Mouse (Mus musculus) bone marrow macrophage, adult 2 months (primary cell): ENCODE results near the gene Tab2. TPM values are rescaled to one million over a fixed set of nuclear protein-coding genes. Genes with fewer than 3 reads are reported as not detected.

Source experiments
- H3K27ac ChIP-seq: 2 replicates; pipeline ENCODE4 v1.5.1; 2012; ENCODE audit warnings: low read depth, low read length; ENCODE audit not compliant: insufficient read depth
- H3K4me1 ChIP-seq: 2 replicates; pipeline ENCODE4 v1.6.1; 2012; ENCODE audit warnings: low read length; ENCODE audit not compliant: control insufficient read depth, insufficient read depth
- H3K4me3 ChIP-seq: 2 replicates; pipeline ENCODE4 v1.5.1; 2012; ENCODE audit warnings: mild to moderate bottlenecking, low read length, moderate library complexity; ENCODE audit not compliant: insufficient read depth
- CTCF ChIP-seq: IDR thresholded peaks from 2 replicates; pipeline ENCODE4 v1.5.1; 2012; ENCODE audit warnings: low read depth, mild to moderate bottlenecking, low read length, moderate library complexity
- POLR2A ChIP-seq: IDR thresholded peaks from 2 replicates; pipeline ENCODE4 v1.6.1; 2012; ENCODE audit warnings: mild to moderate bottlenecking, low read depth, low read length, borderline replicate concordance
- polyA plus RNA-seq: library from polyadenylated mRNA; stranded (reverse); fragments of >200 nt; gene quantifications from 2 replicates; pipeline ENCODE4 v1.2.4, GENCODE M21; 2012; ENCODE audit not compliant: missing spikeins, insufficient read depth, insufficient read length

Tab2 gene
- polyA plus RNA-seq, 1 experiment = 142 TPM

- no peaks in the 10 kb centered on the region for H3K4me1 ChIP-seq
- no peak overlapping the region for H3K27ac ChIP-seq
- no peak for TF ChIP-seq POLR2A
- no peak for TF ChIP-seq CTCF
- H3K4me3 ChIP-seq = no peak overlapping the region
Measured at GRCm38 (mm10) chr10:7869746-7870145, 86.3 kb downstream of the Tab2 start.

- no peak overlapping the region for H3K27ac ChIP-seq
- H3K4me1 ChIP-seq = no peaks in the 10 kb centered on the region
- TF ChIP-seq POLR2A (no peak), CTCF (no peak)
- no peak overlapping the region for H3K4me3 ChIP-seq
Measured at GRCm38 (mm10) chr10:7867666-7868030, 88.4 kb downstream of the Tab2 start.

GRCm38 (mm10) chr10:7866762-7867665 is 89.0 kb downstream of the Tab2 start:
- Histone ChIP-seq H3K27ac (no peak overlapping the region), H3K4me3 (no peak overlapping the region), H3K4me1 (no peaks in the 10 kb centered on the region)
- TF ChIP-seq POLR2A = no peak
- no peak for TF ChIP-seq CTCF

DNA sequence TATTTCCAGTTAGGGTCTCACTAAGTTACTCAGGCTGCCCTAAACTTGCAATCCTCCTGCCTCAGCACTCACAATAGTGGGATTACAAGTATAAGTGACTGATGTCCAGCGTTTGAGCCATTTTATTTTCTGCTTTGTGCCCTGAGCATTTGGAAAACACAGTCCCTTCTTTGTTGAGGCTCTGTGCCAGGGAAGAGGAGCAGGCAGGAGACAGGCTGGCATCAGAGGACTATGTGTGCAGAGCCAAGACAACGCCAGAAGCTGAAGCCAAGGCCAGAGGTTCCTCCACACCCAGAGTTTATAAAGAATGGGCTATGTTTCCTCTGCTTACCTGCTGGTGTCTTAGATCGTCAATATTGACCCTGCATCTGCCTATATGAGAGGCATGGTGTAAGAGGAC is 91.2 kb downstream of the Tab2 start:
- Histone ChIP-seq H3K4me3 (no peak overlapping the region), H3K4me1 (no peaks in the 10 kb centered on the region), H3K27ac (no peak overlapping the region)
- TF ChIP-seq POLR2A (no peak), CTCF (no peak)

GRCm38 (mm10) chr10:7864184-7864583 is 91.8 kb downstream of the Tab2 start:
- no peak overlapping the region for H3K27ac ChIP-seq
- TF ChIP-seq CTCF = no peak
- H3K4me3 ChIP-seq = no peak overlapping the region
- H3K4me1 ChIP-seq = no peaks in the 10 kb centered on the region

- no peak overlapping the region for H3K4me3 ChIP-seq
- H3K27ac ChIP-seq = no peak overlapping the region
- TF ChIP-seq POLR2A = no peak
- TF ChIP-seq CTCF = no peak
- no peaks in the 10 kb centered on the region for H3K4me1 ChIP-seq
Measured at GRCm38 (mm10) chr10:7863411-7863810, 92.6 kb downstream of the Tab2 start.

- no peaks in the 10 kb centered on the region for H3K4me1 ChIP-seq
- H3K4me3 ChIP-seq = no peak overlapping the region
- no peak overlapping the region for H3K27ac ChIP-seq
- TF ChIP-seq POLR2A (no peak), CTCF (no peak)
Measured at GRCm38 (mm10) chr10:7861937-7862657, 93.9 kb downstream of the Tab2 start.

DNA sequence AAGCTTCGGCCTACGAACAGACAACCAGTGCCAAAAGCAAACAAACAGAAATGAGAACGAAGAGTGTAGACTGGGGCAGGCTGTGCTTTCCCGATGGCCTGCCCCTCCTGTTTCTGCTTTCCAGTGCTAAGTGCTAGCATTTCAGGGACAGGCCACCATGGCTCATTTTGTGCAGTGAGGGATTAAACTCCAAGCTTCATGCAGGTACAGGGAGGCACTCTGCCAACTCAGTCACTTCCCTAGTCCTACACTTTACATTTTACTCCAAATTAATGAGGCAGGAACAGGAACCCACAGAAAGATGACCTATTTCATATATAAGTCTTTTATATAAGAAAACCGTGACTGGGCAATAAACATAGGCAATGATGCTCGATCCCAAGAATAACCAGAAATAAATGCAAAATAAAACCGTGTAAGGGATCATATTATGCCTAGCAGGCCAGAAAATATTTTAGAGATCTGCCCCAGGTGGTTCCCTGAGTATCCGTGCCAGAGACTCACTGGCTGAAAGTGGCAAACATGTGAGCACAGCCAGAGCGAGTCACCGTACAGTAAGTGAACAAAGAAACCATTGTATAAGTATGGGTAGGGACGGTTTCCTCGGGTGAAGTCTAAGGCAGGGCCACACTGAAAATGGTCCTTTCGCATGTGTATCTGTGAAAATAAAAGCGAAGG is 94.6 kb downstream of the Tab2 start:
- H3K27ac ChIP-seq = no peak overlapping the region
- no peak overlapping the region for H3K4me3 ChIP-seq
- TF ChIP-seq POLR2A = no peak
- no peak for TF ChIP-seq CTCF
- H3K4me1 ChIP-seq = no peaks in the 10 kb centered on the region

DNA sequence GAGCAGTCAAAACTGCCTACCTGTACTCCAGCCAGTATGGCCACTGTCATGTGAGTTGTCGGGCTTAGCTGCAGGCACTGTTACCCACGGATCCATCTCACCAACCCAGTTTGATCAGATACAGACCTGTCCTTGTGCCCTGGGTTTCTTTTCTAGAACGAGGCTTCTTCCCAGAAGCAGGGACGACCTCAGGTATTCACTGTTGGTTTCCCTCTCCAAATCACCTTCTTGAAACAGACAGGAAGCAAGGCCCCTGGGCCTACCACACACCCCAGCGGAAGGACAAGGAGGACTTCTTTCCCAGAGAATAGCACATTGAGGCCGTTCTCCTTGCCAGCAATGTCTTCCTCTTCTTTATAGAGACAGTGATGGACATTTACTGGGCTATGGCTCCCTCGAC is 95.5 kb downstream of the Tab2 start:
- no peak for TF ChIP-seq CTCF
- TF ChIP-seq POLR2A = no peak
- no peak overlapping the region for H3K4me3 ChIP-seq
- H3K4me1 ChIP-seq = no peaks in the 10 kb centered on the region
- no peak overlapping the region for H3K27ac ChIP-seq

Other genes starting within 250 kb of the Tab2 start
- 51.3 and 51.9 TPM in 2 replicates for gene Katna1, start 230.2 kb downstream of the Tab2 start, polyA plus RNA-seq
- gene Ginm1, start 163.4 kb downstream of the Tab2 start, polyA plus RNA-seq = 53.7 and 61.3 TPM in 2 replicates
- gene Ppil4, start 163.3 kb downstream of the Tab2 start, polyA plus RNA-seq = 30.2 and 31.5 TPM in 2 replicates
- gene Zc3h12d, start 123.8 kb downstream of the Tab2 start, polyA plus RNA-seq = 27.6 and 29.5 TPM in 2 replicates